Mouse (Mus musculus): ENCODE data around the gene Inhbe. TPM values are rescaled to one million over a fixed set of nuclear protein-coding genes. Genes with fewer than 3 reads are reported as not detected.

The Inhbe gene
- polyA plus RNA-seq, 1 experiment from 2014 or later, result 0.06 TPM

GRCm38 (mm10) chr10:127341891-127342639 lies 12.1 kb downstream of the Inhbe start, which contains the start of gene Gli1:
Gli1 (minus strand) TSS chr10:127341974.
- Histone ChIP-seq H3K36me3 (ENCODE audit: poor library complexity, severe bottlenecking) (no peaks in the 10 kb centered on the region), H3K27me3 (peaks cover 37% of the 10 kb centered on the region), H3K27ac (no peak within 1 kb of the TSS; the same call in 1 of the 2 replicates), H3K4me3 (peak within 1 kb of the TSS; percentile 40), H3K9ac (peak within 1 kb of the TSS; percentile 26; the same call in 1 of the 2 replicates), H3K9me3 (replicated peaks) (0 out of 2 replicates have a peak, but pooled peaks cover 6% of the 10 kb centered on the region), H3K4me2 (peak within 1 kb of the TSS; percentile 73), H3K4me1 (peaks cover 37% of the 10 kb centered on the region)
- under 1% methylated on average over 29 of the region's 29 CpGs for WGBS
- ATAC-seq, result peak; percentile 63

DNA sequence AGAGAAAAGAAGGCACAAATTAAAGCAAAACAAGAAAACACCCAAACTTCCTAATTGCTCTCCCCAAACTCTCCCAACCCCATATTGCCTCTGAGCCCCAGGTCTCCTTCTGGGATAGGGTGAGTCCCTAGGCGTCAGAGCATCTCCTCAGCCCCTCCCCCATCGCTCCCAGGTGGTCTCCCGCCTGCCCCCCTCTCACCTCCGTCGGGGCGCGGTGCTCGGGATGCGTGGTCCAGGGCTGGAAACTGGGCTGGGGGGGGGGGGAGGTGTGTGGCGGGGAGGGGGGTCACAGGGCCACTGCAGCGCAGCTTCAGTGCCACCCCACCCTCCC lies 12.9 kb downstream of the Inhbe start:
- no peak for ATAC-seq
- H3K4me1 ChIP-seq, result peaks cover 37% of the 10 kb centered on the region
- H3K4me2 ChIP-seq, result peak overlapping the region; percentile 73
- no peak overlapping the region; the same call in 1 of the 2 replicates for H3K27ac ChIP-seq
- H3K9ac ChIP-seq, result peak overlapping the region; percentile 26; the same call in 1 of the 2 replicates
- 0 out of 2 replicates have a peak, but pooled peaks cover 6% of the 10 kb centered on the region for H3K9me3 ChIP-seq (replicated peaks)
- peak overlapping the region; percentile 40 for H3K4me3 ChIP-seq
- peaks cover 40% of the 10 kb centered on the region for H3K27me3 ChIP-seq
- WGBS, result 0% methylated on average over 5 of the region's 11 CpGs
- H3K36me3 ChIP-seq (ENCODE audit: poor library complexity, severe bottlenecking), result no peaks in the 10 kb centered on the region

- peaks cover 40% of the 10 kb centered on the region for H3K27me3 ChIP-seq
- peak overlapping the region; percentile 40 for H3K4me3 ChIP-seq
- H3K36me3 ChIP-seq (ENCODE audit: poor library complexity, severe bottlenecking), result no peaks in the 10 kb centered on the region
- ATAC-seq, result no peak
- 0 out of 2 replicates have a peak, but pooled peaks cover 6% of the 10 kb centered on the region for H3K9me3 ChIP-seq (replicated peaks)
- H3K4me2 ChIP-seq, result peak overlapping the region; percentile 73
- H3K27ac ChIP-seq, result no peak overlapping the region; the same call in 1 of the 2 replicates
- peaks cover 37% of the 10 kb centered on the region for H3K4me1 ChIP-seq
- WGBS, result under 1% methylated on average over 27 of the region's 27 CpGs
- 0 out of 2 replicates have a peak overlapping the region, but pooled peaks have one; percentile 38 for H3K9ac ChIP-seq
Measured at GRCm38 (mm10) chr10:127340577-127341359, 13.4 kb downstream of the Inhbe start.

DNA sequence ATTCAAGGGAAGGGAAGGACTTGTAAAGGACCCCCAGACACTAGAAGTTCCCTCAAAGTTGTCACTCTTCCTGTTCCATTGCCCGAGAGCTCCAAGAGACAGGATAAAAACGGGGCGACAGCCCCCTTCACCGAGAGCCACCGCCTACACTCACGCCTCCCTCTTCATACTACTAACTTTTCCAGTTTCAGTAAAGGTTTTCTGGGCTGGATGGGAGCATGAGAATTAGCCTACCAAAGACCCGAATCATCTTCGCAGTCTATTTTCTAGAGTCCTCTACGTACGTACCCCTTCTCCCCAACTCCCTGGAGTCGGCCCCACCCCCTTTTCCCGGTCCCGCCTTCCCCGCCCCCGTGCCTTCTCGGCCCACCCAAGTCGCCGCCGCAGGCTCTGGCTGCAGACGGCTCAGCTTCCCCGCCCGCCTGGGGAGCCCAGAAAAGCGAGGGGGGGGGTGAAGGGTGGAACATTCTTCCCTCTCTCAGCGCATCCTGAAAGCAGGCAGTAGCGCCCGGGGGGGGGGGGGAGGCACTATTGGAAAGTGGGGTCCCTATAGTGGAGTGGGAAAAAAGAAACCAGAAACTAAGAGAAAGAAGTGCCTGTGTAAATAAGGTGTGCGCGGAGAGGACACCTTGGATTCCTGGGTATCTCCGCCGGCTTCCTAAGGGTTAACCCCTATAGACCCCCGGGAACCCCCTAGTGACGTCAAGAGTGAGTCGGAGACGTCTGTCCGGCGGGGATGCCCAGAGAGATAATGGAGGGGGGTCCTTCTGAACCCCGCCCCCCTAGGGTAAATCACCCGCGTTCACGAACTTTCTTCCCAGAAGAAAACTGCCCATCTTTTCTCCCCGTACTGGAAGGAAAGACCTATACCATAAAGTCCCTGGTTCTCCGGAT lies 14.3 kb downstream of the Inhbe start:
- H3K4me3 ChIP-seq, result peak overlapping the region; percentile 40
- WGBS, result under 1% methylated on average over 42 of the region's 42 CpGs
- peak; percentile 36 for ATAC-seq
- 0 out of 2 replicates have a peak, but pooled peaks cover 2% of the 10 kb centered on the region for H3K9me3 ChIP-seq (replicated peaks)
- H3K9ac ChIP-seq, result peak overlapping the region; percentile 54; the same call in 1 of the 2 replicates
- no peaks in the 10 kb centered on the region for H3K36me3 ChIP-seq (ENCODE audit: poor library complexity, severe bottlenecking)
- peaks cover 37% of the 10 kb centered on the region for H3K4me1 ChIP-seq
- peak overlapping the region; percentile 73 for H3K4me2 ChIP-seq
- peaks cover 40% of the 10 kb centered on the region for H3K27me3 ChIP-seq
- no peak overlapping the region for H3K27ac ChIP-seq

DNA sequence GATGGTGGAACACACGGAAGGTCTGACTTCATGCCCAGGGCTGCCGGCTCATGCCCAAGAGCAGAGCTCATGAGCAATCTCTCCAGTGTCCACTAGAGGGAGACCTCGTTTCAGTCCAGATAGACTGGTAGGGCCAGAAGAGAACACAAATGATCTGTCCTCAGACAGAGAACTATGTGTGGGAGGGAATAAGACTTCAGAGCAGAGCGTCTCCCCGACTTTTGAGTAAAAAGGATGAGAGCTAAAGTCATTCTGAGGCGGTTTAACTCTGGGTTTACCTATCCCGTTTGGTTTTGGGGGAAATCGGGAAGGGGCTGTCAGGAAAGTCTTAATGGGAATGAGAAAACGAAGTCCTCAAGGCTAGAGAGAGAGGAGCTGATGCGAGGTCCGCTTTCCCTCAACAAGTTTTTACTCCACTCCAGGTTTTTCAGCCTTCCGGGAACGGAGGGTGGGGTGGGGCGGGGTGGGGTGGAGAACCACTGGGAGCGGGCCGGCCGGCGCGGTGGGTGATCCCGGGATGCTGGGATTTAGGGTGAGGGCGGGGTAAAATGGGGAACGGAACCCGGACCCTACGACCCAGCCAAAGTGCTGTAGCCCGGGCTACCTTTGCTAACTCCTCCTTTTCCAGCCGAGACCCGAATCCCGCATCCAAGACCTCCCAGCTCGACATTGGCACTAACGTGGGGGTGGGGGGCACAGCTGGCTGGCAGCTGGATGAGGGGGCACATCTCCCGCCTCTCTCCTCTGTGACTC lies 15.1 kb downstream of the Inhbe start:
- H3K27ac ChIP-seq, result no peak overlapping the region
- no peaks in the 10 kb centered on the region for H3K9me3 ChIP-seq (replicated peaks)
- peak overlapping the region; percentile 54; the same call in 1 of the 2 replicates for H3K9ac ChIP-seq
- peak; percentile 70 for ATAC-seq
- peak overlapping the region; percentile 40 for H3K4me3 ChIP-seq
- WGBS, result 0% methylated on average over 30 of the region's 31 CpGs
- H3K4me2 ChIP-seq, result peak overlapping the region; percentile 73
- H3K27me3 ChIP-seq, result peaks cover 40% of the 10 kb centered on the region
- no peaks in the 10 kb centered on the region for H3K36me3 ChIP-seq (ENCODE audit: poor library complexity, severe bottlenecking)
- peaks cover 37% of the 10 kb centered on the region for H3K4me1 ChIP-seq

- Histone ChIP-seq H3K27me3 (peaks cover 40% of the 10 kb centered on the region), H3K4me1 (peaks cover 37% of the 10 kb centered on the region), H3K36me3 (ENCODE audit: poor library complexity, severe bottlenecking) (no peaks in the 10 kb centered on the region), H3K4me2 (no peak overlapping the region), H3K4me3 (no peak overlapping the region), H3K9me3 (replicated peaks) (no peaks in the 10 kb centered on the region), H3K9ac (no peak overlapping the region), H3K27ac (no peak overlapping the region)
- 78% methylated on average over 6 of the region's 6 CpGs for WGBS
- ATAC-seq, result no peak
Measured at GRCm38 (mm10) chr10:127337536-127338099, 16.6 kb downstream of the Inhbe start.

- ATAC-seq, result no peak
- no peak overlapping the region for H3K27ac ChIP-seq
- WGBS, result 77% methylated on average over 5 of the region's 5 CpGs
Measured at GRCm38 (mm10) chr10:127336952-127337351, 17.3 kb downstream of the Inhbe start.

GRCm38 (mm10) chr10:127335271-127335670 lies 18.9 kb downstream of the Inhbe start:
- 61% methylated on average over 1 of the region's 1 CpGs for WGBS
- Histone ChIP-seq H3K4me1 (peaks cover 14% of the 10 kb centered on the region), H3K27me3 (peaks cover 39% of the 10 kb centered on the region), H3K36me3 (ENCODE audit: poor library complexity, severe bottlenecking) (no peaks in the 10 kb centered on the region), H3K9me3 (replicated peaks) (no peaks in the 10 kb centered on the region), H3K4me3 (no peak overlapping the region), H3K27ac (no peak overlapping the region), H3K4me2 (no peak overlapping the region), H3K9ac (no peak overlapping the region)
- ATAC-seq, result no peak

More at GRCm38 (mm10) chr10:127336952-127337351, 17.3 kb downstream of the Inhbe start:
- no peaks in the 10 kb centered on the region for H3K36me3 ChIP-seq (ENCODE audit: poor library complexity, severe bottlenecking)
- H3K9ac ChIP-seq, result no peak overlapping the region
- no peak overlapping the region for H3K4me3 ChIP-seq
- H3K4me2 ChIP-seq, result no peak overlapping the region
- H3K4me1 ChIP-seq, result peaks cover 31% of the 10 kb centered on the region
- no peaks in the 10 kb centered on the region for H3K9me3 ChIP-seq (replicated peaks)
- peaks cover 40% of the 10 kb centered on the region for H3K27me3 ChIP-seq

- H3K9me3 ChIP-seq (replicated peaks), result no peaks in the 10 kb centered on the region
- no peaks in the 10 kb centered on the region for H3K4me1 ChIP-seq
- no peaks in the 10 kb centered on the region for H3K36me3 ChIP-seq (ENCODE audit: poor library complexity, severe bottlenecking)
- H3K27me3 ChIP-seq, result peaks cover 48% of the 10 kb centered on the region
- 70% methylated on average over 5 of the region's 5 CpGs for WGBS
- no peak overlapping the region for H3K4me2 ChIP-seq
- no peak for ATAC-seq
- H3K27ac ChIP-seq, result no peak overlapping the region
- no peak overlapping the region for H3K9ac ChIP-seq
- no peak overlapping the region for H3K4me3 ChIP-seq
Measured at GRCm38 (mm10) chr10:127333152-127333551, 21.1 kb downstream of the Inhbe start.

DNA sequence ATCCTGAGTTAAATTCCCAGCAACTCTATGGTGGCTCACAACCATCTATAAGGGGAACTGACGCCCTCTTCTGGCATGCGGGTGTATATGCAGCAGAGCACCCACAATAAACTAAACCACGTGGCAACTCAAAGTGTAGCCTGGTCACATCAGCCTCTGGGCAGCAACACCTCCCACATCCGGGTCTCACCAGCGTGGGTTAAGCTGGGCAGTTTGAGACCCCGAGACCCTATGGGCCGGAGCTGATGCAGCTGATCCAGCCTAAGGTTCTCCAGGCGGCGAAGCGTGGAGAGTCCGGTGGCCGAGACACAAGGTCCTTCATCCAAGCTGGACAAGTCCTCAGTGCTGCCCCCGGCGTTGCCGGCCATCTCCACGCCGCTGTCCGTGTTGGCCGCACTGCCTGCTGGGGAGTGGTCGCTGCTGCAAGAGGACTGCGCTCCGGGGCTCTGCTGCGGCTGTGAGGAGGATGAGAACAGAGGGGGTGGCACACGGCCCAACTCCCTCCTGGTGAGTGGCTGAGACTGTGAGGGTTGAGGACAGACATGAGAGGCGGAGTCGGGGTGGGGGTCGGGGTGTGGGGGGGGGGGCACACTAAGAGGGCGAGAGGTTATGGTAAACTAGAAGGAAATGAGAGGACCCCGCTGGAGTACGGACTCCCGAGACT lies 21.9 kb downstream of the Inhbe start:
- Histone ChIP-seq H3K27ac (no peak overlapping the region), H3K4me2 (peak overlapping the region; percentile 53), H3K9me3 (replicated peaks) (no peaks in the 10 kb centered on the region), H3K9ac (peak overlapping the region; percentile 26; the same call in 1 of the 2 replicates), H3K4me1 (no peaks in the 10 kb centered on the region), H3K27me3 (peaks cover 54% of the 10 kb centered on the region), H3K36me3 (ENCODE audit: poor library complexity, severe bottlenecking) (no peaks in the 10 kb centered on the region), H3K4me3 (peak overlapping the region; percentile 22)
- no peak for ATAC-seq
- 24% methylated on average over 30 of the region's 31 CpGs for WGBS
